Mouse (Mus musculus): ENCODE data around the gene Kmt2a. TPM values are rescaled to one million over a fixed set of nuclear protein-coding genes. Genes with fewer than 3 reads are reported as not detected.

Gene Kmt2a
- polyA plus RNA-seq (2014; fragmentation: Nextera tagmentation; extraction: Ambion mirVana), result 9.8 and 12.2 TPM in 2 replicates

- Histone ChIP-seq H3K27ac (replicated peaks; ENCODE audit: low read depth, low read length) (peak within 1 kb of the TSS; percentile 98), H3K27me3 (ENCODE audit: control insufficient read depth, insufficient read depth, low read length) (no peaks in the 10 kb centered on the region)
Measured at GRCm38 (mm10) chr9:44881221-44881871, at the start of gene Kmt2a. TSS of gene Kmt2a (minus strand) at chr9:44881296.

GRCm38 (mm10) chr9:44921543-44921942 is 40.4 kb upstream of the Kmt2a start:
- Histone ChIP-seq H3K27ac (replicated peaks; ENCODE audit: low read depth, low read length) (no peak overlapping the region), H3K27me3 (ENCODE audit: control insufficient read depth, insufficient read depth, low read length) (no peaks in the 10 kb centered on the region), H3K4me2 (ENCODE audit: low read depth, low read length) (peak overlapping the region; percentile 54), H3K36me3 (replicated peaks; ENCODE audit: control insufficient read depth, insufficient read depth, low read depth, low read length) (no peaks in the 10 kb centered on the region), H3K9me3 (replicated peaks; ENCODE audit: control insufficient read depth, low read length) (no peaks in the 10 kb centered on the region), H3K4me1 (ENCODE audit: control insufficient read depth, insufficient read depth, low read length) (no peaks in the 10 kb centered on the region), H3K4me3 (ENCODE audit: low read depth, low read length) (peak overlapping the region; percentile 97), H3K9ac (replicated peaks; ENCODE audit: low read length) (no peak overlapping the region; the same call in 1 of the 2 replicates)
- DNase-seq (ENCODE audit: low spot score), result no peak
- 69% methylated on average over 2 of the region's 2 CpGs for WGBS
- no peak for ATAC-seq (replicated peaks; ENCODE audit: insufficient number of reproducible peaks, low FRiP score, low TSS enrichment, low read depth)

More at GRCm38 (mm10) chr9:44881221-44881871, at the start of gene Kmt2a:
- peaks cover 5% of the 10 kb centered on the region for H3K4me1 ChIP-seq (ENCODE audit: control insufficient read depth, insufficient read depth, low read length)
- under 1% methylated on average over 44 of the region's 71 CpGs for WGBS
- DNase-seq (ENCODE audit: low spot score) (peak; percentile 96), ATAC-seq (replicated peaks; ENCODE audit: insufficient number of reproducible peaks, low FRiP score, low TSS enrichment, low read depth) (peak; percentile 53)
- no peaks in the 10 kb centered on the region for H3K9me3 ChIP-seq (replicated peaks; ENCODE audit: control insufficient read depth, low read length)
- peak within 1 kb of the TSS; percentile 97 for H3K9ac ChIP-seq (replicated peaks; ENCODE audit: low read length)
- peak within 1 kb of the TSS; percentile 93 for H3K4me3 ChIP-seq (ENCODE audit: low read depth, low read length)
- H3K4me2 ChIP-seq (ENCODE audit: low read depth, low read length), result peak within 1 kb of the TSS; percentile 95
- no peaks in the 10 kb centered on the region for H3K36me3 ChIP-seq (replicated peaks; ENCODE audit: control insufficient read depth, insufficient read depth, low read depth, low read length)

GRCm38 (mm10) chr9:44921123-44921468 is 40.0 kb upstream of the Kmt2a start:
- Histone ChIP-seq H3K36me3 (replicated peaks; ENCODE audit: control insufficient read depth, insufficient read depth, low read depth, low read length) (no peaks in the 10 kb centered on the region), H3K9ac (replicated peaks; ENCODE audit: low read length) (peak overlapping the region; percentile 90), H3K27me3 (ENCODE audit: control insufficient read depth, insufficient read depth, low read length) (no peaks in the 10 kb centered on the region), H3K4me2 (ENCODE audit: low read depth, low read length) (peak overlapping the region; percentile 54), H3K4me3 (ENCODE audit: low read depth, low read length) (peak overlapping the region; percentile 97), H3K9me3 (replicated peaks; ENCODE audit: control insufficient read depth, low read length) (no peaks in the 10 kb centered on the region), H3K4me1 (ENCODE audit: control insufficient read depth, insufficient read depth, low read length) (no peaks in the 10 kb centered on the region), H3K27ac (replicated peaks; ENCODE audit: low read depth, low read length) (peak overlapping the region; percentile 67)
- DNase-seq (ENCODE audit: low spot score) (no peak), ATAC-seq (replicated peaks; ENCODE audit: insufficient number of reproducible peaks, low FRiP score, low TSS enrichment, low read depth) (peak; percentile 81; the same call in 1 of the 2 replicates)
- WGBS, result under 1% methylated on average over 8 of the region's 8 CpGs

- H3K9ac ChIP-seq (replicated peaks; ENCODE audit: low read length), result peak within 1 kb of the TSS; percentile 90
- DNase-seq (ENCODE audit: low spot score), result peak; percentile 97
- peak; percentile 79 for ATAC-seq (replicated peaks; ENCODE audit: insufficient number of reproducible peaks, low FRiP score, low TSS enrichment, low read depth)
Measured at GRCm38 (mm10) chr9:44920374-44921122, 39.5 kb upstream of the Kmt2a start, which contains the start of gene Atp5l. TSS of gene Atp5l (minus strand) at chr9:44920742.

GRCm38 (mm10) chr9:44919606-44920005 is 38.5 kb upstream of the Kmt2a start:
- H3K9ac ChIP-seq (replicated peaks; ENCODE audit: low read length), result peak overlapping the region; percentile 90
- DNase-seq (ENCODE audit: low spot score), result no peak
- no peaks in the 10 kb centered on the region for H3K9me3 ChIP-seq (replicated peaks; ENCODE audit: control insufficient read depth, low read length)
- no peaks in the 10 kb centered on the region for H3K4me1 ChIP-seq (ENCODE audit: control insufficient read depth, insufficient read depth, low read length)
- H3K27ac ChIP-seq (replicated peaks; ENCODE audit: low read depth, low read length), result no peak overlapping the region
- 32% methylated on average over 2 of the region's 2 CpGs for WGBS
- H3K4me3 ChIP-seq (ENCODE audit: low read depth, low read length), result peak overlapping the region; percentile 97
- no peaks in the 10 kb centered on the region for H3K27me3 ChIP-seq (ENCODE audit: control insufficient read depth, insufficient read depth, low read length)
- peak overlapping the region; percentile 63 for H3K4me2 ChIP-seq (ENCODE audit: low read depth, low read length)
- H3K36me3 ChIP-seq (replicated peaks; ENCODE audit: control insufficient read depth, insufficient read depth, low read depth, low read length), result no peaks in the 10 kb centered on the region
- no peak for ATAC-seq (replicated peaks; ENCODE audit: insufficient number of reproducible peaks, low FRiP score, low TSS enrichment, low read depth)

More at GRCm38 (mm10) chr9:44920374-44921122, 39.5 kb upstream of the Kmt2a start, which contains the start of gene Atp5l:
- Histone ChIP-seq H3K9me3 (replicated peaks; ENCODE audit: control insufficient read depth, low read length) (no peaks in the 10 kb centered on the region), H3K36me3 (replicated peaks; ENCODE audit: control insufficient read depth, insufficient read depth, low read depth, low read length) (no peaks in the 10 kb centered on the region), H3K4me3 (ENCODE audit: low read depth, low read length) (peak within 1 kb of the TSS; percentile 97), H3K4me1 (ENCODE audit: control insufficient read depth, insufficient read depth, low read length) (no peaks in the 10 kb centered on the region), H3K27me3 (ENCODE audit: control insufficient read depth, insufficient read depth, low read length) (no peaks in the 10 kb centered on the region), H3K4me2 (ENCODE audit: low read depth, low read length) (peak within 1 kb of the TSS; percentile 63), H3K27ac (replicated peaks; ENCODE audit: low read depth, low read length) (peak within 1 kb of the TSS; percentile 67)
- under 1% methylated on average over 48 of the region's 48 CpGs for WGBS

GRCm38 (mm10) chr9:44916196-44916595 is 35.1 kb upstream of the Kmt2a start:
- Histone ChIP-seq H3K4me1 (ENCODE audit: control insufficient read depth, insufficient read depth, low read length) (no peaks in the 10 kb centered on the region), H3K9ac (replicated peaks; ENCODE audit: low read length) (no peak overlapping the region), H3K27ac (replicated peaks; ENCODE audit: low read depth, low read length) (no peak overlapping the region), H3K27me3 (ENCODE audit: control insufficient read depth, insufficient read depth, low read length) (no peaks in the 10 kb centered on the region), H3K4me2 (ENCODE audit: low read depth, low read length) (no peak overlapping the region), H3K36me3 (replicated peaks; ENCODE audit: control insufficient read depth, insufficient read depth, low read depth, low read length) (0 out of 2 replicates have a peak, but pooled peaks cover 3% of the 10 kb centered on the region), H3K9me3 (replicated peaks; ENCODE audit: control insufficient read depth, low read length) (no peaks in the 10 kb centered on the region), H3K4me3 (ENCODE audit: low read depth, low read length) (no peak overlapping the region)
- ATAC-seq (replicated peaks; ENCODE audit: insufficient number of reproducible peaks, low FRiP score, low TSS enrichment, low read depth) (no peak), DNase-seq (ENCODE audit: low spot score) (peak; percentile 51)
- 81% methylated on average over 1 of the region's 1 CpGs for WGBS

GRCm38 (mm10) chr9:44914706-44915105 is 33.6 kb upstream of the Kmt2a start:
- no peak overlapping the region for H3K27ac ChIP-seq (replicated peaks; ENCODE audit: low read depth, low read length)
- ATAC-seq (replicated peaks; ENCODE audit: insufficient number of reproducible peaks, low FRiP score, low TSS enrichment, low read depth) (no peak), DNase-seq (ENCODE audit: low spot score) (no peak)
- no peak overlapping the region for H3K4me2 ChIP-seq (ENCODE audit: low read depth, low read length)
- 67% methylated on average over 4 of the region's 4 CpGs for WGBS
- no peak overlapping the region for H3K9ac ChIP-seq (replicated peaks; ENCODE audit: low read length)
- no peaks in the 10 kb centered on the region for H3K9me3 ChIP-seq (replicated peaks; ENCODE audit: control insufficient read depth, low read length)
- no peaks in the 10 kb centered on the region for H3K4me1 ChIP-seq (ENCODE audit: control insufficient read depth, insufficient read depth, low read length)
- 0 out of 2 replicates have a peak, but pooled peaks cover 3% of the 10 kb centered on the region for H3K36me3 ChIP-seq (replicated peaks; ENCODE audit: control insufficient read depth, insufficient read depth, low read depth, low read length)
- H3K4me3 ChIP-seq (ENCODE audit: low read depth, low read length), result no peak overlapping the region
- H3K27me3 ChIP-seq (ENCODE audit: control insufficient read depth, insufficient read depth, low read length), result no peaks in the 10 kb centered on the region

- 96% methylated on average over 4 of the region's 4 CpGs for WGBS
Measured at GRCm38 (mm10) chr9:44911365-44911764, 30.3 kb upstream of the Kmt2a start.

More at GRCm38 (mm10) chr9:44911365-44911764, 30.3 kb upstream of the Kmt2a start:
- Histone ChIP-seq H3K4me1 (ENCODE audit: control insufficient read depth, insufficient read depth, low read length) (no peaks in the 10 kb centered on the region), H3K4me2 (ENCODE audit: low read depth, low read length) (no peak overlapping the region), H3K4me3 (ENCODE audit: low read depth, low read length) (no peak overlapping the region), H3K27me3 (ENCODE audit: control insufficient read depth, insufficient read depth, low read length) (no peaks in the 10 kb centered on the region), H3K9ac (replicated peaks; ENCODE audit: low read length) (no peak overlapping the region), H3K36me3 (replicated peaks; ENCODE audit: control insufficient read depth, insufficient read depth, low read depth, low read length) (0 out of 2 replicates have a peak, but pooled peaks cover 3% of the 10 kb centered on the region), H3K9me3 (replicated peaks; ENCODE audit: control insufficient read depth, low read length) (no peaks in the 10 kb centered on the region), H3K27ac (replicated peaks; ENCODE audit: low read depth, low read length) (no peak overlapping the region)
- DNase-seq (ENCODE audit: low spot score) (no peak), ATAC-seq (replicated peaks; ENCODE audit: insufficient number of reproducible peaks, low FRiP score, low TSS enrichment, low read depth) (no peak)
